Mouse (Mus musculus) kidney, postnatal 0 days (tissue): Measurements from ENCODE around the gene Capg. TPM values are rescaled to one million over a fixed set of nuclear protein-coding genes. Genes with fewer than 3 reads are reported as not detected.

Source experiments
- ATAC-seq: fragments of 200-750 bp; cut with Nextera tagmentation; replicated peaks from 2 replicates; pipeline ENCODE4 v1.8.0; 2017; ENCODE audit warnings: low read depth, moderate number of reproducible peaks, moderate TSS enrichment, moderate library complexity; ENCODE audit not compliant: low FRiP score
- DNase-seq: peaks from one replicate; pipeline ENCODE4 v3.0.0-alpha.2; 2016; ENCODE audit warnings: low spot score
- H3K27ac ChIP-seq: fragments of 300-500 bp; sonication (generic); 2 replicates; pipeline ENCODE4 v1.5.1; 2014; ENCODE audit warnings: mild to moderate bottlenecking
- H3K27me3 ChIP-seq: fragments of 300-500 bp; sonication (generic); 2 replicates; pipeline ENCODE4 v1.6.1; 2014; ENCODE audit warnings: low read length, mixed read lengths; ENCODE audit not compliant: insufficient read depth
- H3K36me3 ChIP-seq: fragments of 300-500 bp; sonication (generic); 2 replicates; pipeline ENCODE4 v1.6.1; 2014; ENCODE audit warnings: low read length, mixed read lengths; ENCODE audit not compliant: insufficient read depth
- H3K4me1 ChIP-seq: fragments of 300-500 bp; sonication (generic); replicated peaks from 2 replicates; pipeline ENCODE4 v1.6.1; 2014; ENCODE audit warnings: antibody characterized with exemption, low read length, mixed read lengths; ENCODE audit not compliant: insufficient read depth
- H3K4me2 ChIP-seq: fragments of 300-500 bp; sonication (generic); 2 replicates; pipeline ENCODE4 v1.6.1; 2014; ENCODE audit warnings: mild to moderate bottlenecking, low read length, moderate library complexity, mixed read lengths
- H3K4me3 ChIP-seq: fragments of 300-500 bp; sonication (generic); replicated peaks from 2 replicates; pipeline ENCODE4 v1.5.1; 2014; ENCODE audit warnings: low read depth, low read length
- H3K9ac ChIP-seq: fragments of 300-500 bp; sonication (generic); 2 replicates; pipeline ENCODE4 v1.6.1; 2014; ENCODE audit warnings: low read depth, low read length
- H3K9me3 ChIP-seq: fragments of 300-500 bp; sonication (generic); replicated peaks from 2 replicates; pipeline ENCODE4 v1.6.1; 2016; ENCODE audit warnings: low read length, inconsistent platforms, mixed read lengths
- CTCF ChIP-seq: IDR thresholded peaks from 2 replicates; pipeline ENCODE4 v1.5.1; 2016; ENCODE audit warnings: antibody characterized with exemption, low read depth, mild to moderate bottlenecking, moderate library complexity
- WGBS: fragments of 180-500 bp; shearing (Covaris S2); extraction: QIAGEN DNeasy Blood & Tissue Kit; methylation state at CpG from one replicate; pipeline ENCODE4 v1.1.7; 2014; 5-methylcytosine and 5-hydroxymethylcytosine counted together
- polyA plus RNA-seq: library from polyadenylated mRNA; unstranded; fragments of >200 nt; fragmentation: Nextera tagmentation; extraction: Ambion mirVana; gene quantifications from 2 replicates; pipeline ENCODE4 v1.2.1, GENCODE M21; 2015

Gene Capg
- polyA plus RNA-seq, 1 experiment from 2014 or later: 131 TPM

GRCm38 (mm10) chr6:72607060-72607459, 62.9 kb downstream of the Capg start:
- DNase-seq: no peak
- Histone ChIP-seq H3K36me3 (peaks cover 51% of the 10 kb centered on the region), H3K27me3 (no peaks in the 10 kb centered on the region), H3K9me3 (no peaks in the 10 kb centered on the region), H3K4me3 (no peak overlapping the region), H3K9ac (no peak overlapping the region), H3K4me1 (no peaks in the 10 kb centered on the region), H3K4me2 (no peak overlapping the region), H3K27ac (no peak overlapping the region)
- no peak for ATAC-seq
- 77% methylated on average over 4 of the region's 4 CpGs for WGBS
- TF ChIP-seq CTCF: no peak

GRCm38 (mm10) chr6:72607676-72608075, 63.5 kb downstream of the Capg start:
- WGBS: 75% methylated on average over 5 of the region's 5 CpGs
- Histone ChIP-seq H3K9me3 (no peaks in the 10 kb centered on the region), H3K4me1 (no peaks in the 10 kb centered on the region), H3K9ac (no peak overlapping the region), H3K4me2 (no peak overlapping the region), H3K36me3 (peaks cover 51% of the 10 kb centered on the region), H3K4me3 (no peak overlapping the region), H3K27ac (no peak overlapping the region), H3K27me3 (no peaks in the 10 kb centered on the region)
- DNase-seq: no peak
- no peak for ATAC-seq
- TF ChIP-seq CTCF: no peak

GRCm38 (mm10) chr6:72608662-72609184, 64.5 kb downstream of the Capg start:
- DNase-seq (no peak), ATAC-seq (no peak)
- Histone ChIP-seq H3K36me3 (peaks cover 56% of the 10 kb centered on the region), H3K4me1 (no peaks in the 10 kb centered on the region), H3K9me3 (no peaks in the 10 kb centered on the region), H3K4me2 (no peak overlapping the region), H3K9ac (no peak overlapping the region), H3K27me3 (no peaks in the 10 kb centered on the region), H3K4me3 (no peak overlapping the region), H3K27ac (no peak overlapping the region)
- no peak for TF ChIP-seq CTCF
- WGBS: 96% methylated on average over 4 of the region's 4 CpGs

- DNase-seq: no peak
- 27% methylated on average over 4 of the region's 4 CpGs for WGBS
- peaks cover 58% of the 10 kb centered on the region for H3K36me3 ChIP-seq
Measured at GRCm38 (mm10) chr6:72610261-72610660, 66.1 kb downstream of the Capg start.

More at GRCm38 (mm10) chr6:72610261-72610660, 66.1 kb downstream of the Capg start:
- no peak overlapping the region for H3K27ac ChIP-seq
- H3K4me1 ChIP-seq: peaks cover 10% of the 10 kb centered on the region; the same call in 1 of the 2 replicates
- no peak for TF ChIP-seq CTCF
- no peaks in the 10 kb centered on the region for H3K27me3 ChIP-seq
- no peaks in the 10 kb centered on the region for H3K9me3 ChIP-seq
- H3K4me3 ChIP-seq: no peak overlapping the region
- H3K4me2 ChIP-seq: no peak overlapping the region
- no peak for ATAC-seq
- no peak overlapping the region for H3K9ac ChIP-seq

Other genes with a start within 250 kb of the Capg start
- not detected in 2 replicates for gene Sftpb, start 239.8 kb upstream of the Capg start, polyA plus RNA-seq
- 35.6 and 37.2 TPM in 2 replicates for gene Usp39, start 199.2 kb upstream of the Capg start, polyA plus RNA-seq
- 21.8 and 24.4 TPM in 2 replicates for gene 0610030E20Rik, start 197.1 kb upstream of the Capg start, polyA plus RNA-seq
- 50.5 and 50.6 TPM in 2 replicates for gene Tmem150a, start 188.9 kb upstream of the Capg start, polyA plus RNA-seq
- gene Rnf181, start 177.4 kb upstream of the Capg start, polyA plus RNA-seq: 150 and 164 TPM in 2 replicates
- gene Vamp5, start 163.9 kb upstream of the Capg start, polyA plus RNA-seq: 45.6 and 50.1 TPM in 2 replicates
- 228 and 241 TPM in 2 replicates for gene Vamp8, start 153.7 kb upstream of the Capg start, polyA plus RNA-seq
- gene Ggcx, start 130.1 kb upstream of the Capg start, polyA plus RNA-seq: 19.1 and 21.7 TPM in 2 replicates
- 320 and 335 TPM in 2 replicates for gene Mat2a, start 104.8 kb upstream of the Capg start, polyA plus RNA-seq
- 0.10 TPM in 1 of 2 replicates, not detected in the other for gene Sh2d6, start 22.7 kb upstream of the Capg start, polyA plus RNA-seq
- 16.2 and 18.1 TPM in 2 replicates for gene Elmod3, start 54.0 kb downstream of the Capg start, polyA plus RNA-seq
- 41.0 and 45.3 TPM in 2 replicates for gene Retsat, start 54.1 kb downstream of the Capg start, polyA plus RNA-seq
- 42.3 and 44.2 TPM in 2 replicates for gene Tgoln1, start 72.6 kb downstream of the Capg start, polyA plus RNA-seq
- gene Tcf7l1, start 244.9 kb downstream of the Capg start, polyA plus RNA-seq: 23.8 and 25.0 TPM in 2 replicates